Mouse (Mus musculus): Measurements from ENCODE around the gene Ppp2r2c. TPM values are rescaled to one million over a fixed set of nuclear protein-coding genes. Genes with fewer than 3 reads are reported as not detected.

Ppp2r2c gene
- polyA plus RNA-seq, 1 experiment, result not detected

DNA sequence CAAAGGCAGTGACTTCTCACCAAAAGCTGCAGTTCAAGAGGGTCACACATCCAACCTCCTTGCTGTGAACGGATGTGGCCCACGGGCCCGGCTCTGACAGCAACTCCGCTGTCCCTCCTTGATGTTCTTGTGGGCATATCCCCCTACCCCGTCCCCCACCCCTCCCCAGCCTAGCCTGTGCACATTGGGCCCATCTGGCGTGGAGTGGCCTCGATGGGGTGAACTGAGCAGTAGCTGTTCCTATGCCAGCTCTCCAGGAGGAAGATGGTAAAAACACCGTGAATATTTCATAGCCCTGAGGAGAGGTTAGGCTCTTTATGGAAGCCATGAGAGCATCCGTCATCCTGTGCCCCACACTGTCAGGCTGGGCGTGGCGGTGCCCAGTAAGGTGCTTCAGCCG lies 15.2 kb downstream of the Ppp2r2c start:
- Histone ChIP-seq H3K4me1 (ENCODE audit: control insufficient read depth) (no peaks in the 10 kb centered on the region), H3K4me3 (replicated peaks) (no peak overlapping the region), H3K27me3 (ENCODE audit: control insufficient read depth) (no peaks in the 10 kb centered on the region), H3K9me3 (ENCODE audit: control insufficient read depth, low read length) (no peaks in the 10 kb centered on the region), H3K36me3 (ENCODE audit: control insufficient read depth) (no peaks in the 10 kb centered on the region)
- no peak for TF ChIP-seq GATA1 (IDR thresholded peaks at IDR 0.05; ENCODE audit: low read length)
- no peak for TF ChIP-seq TAL1 (IDR thresholded peaks at IDR 0.05; ENCODE audit: low read length)

DNA sequence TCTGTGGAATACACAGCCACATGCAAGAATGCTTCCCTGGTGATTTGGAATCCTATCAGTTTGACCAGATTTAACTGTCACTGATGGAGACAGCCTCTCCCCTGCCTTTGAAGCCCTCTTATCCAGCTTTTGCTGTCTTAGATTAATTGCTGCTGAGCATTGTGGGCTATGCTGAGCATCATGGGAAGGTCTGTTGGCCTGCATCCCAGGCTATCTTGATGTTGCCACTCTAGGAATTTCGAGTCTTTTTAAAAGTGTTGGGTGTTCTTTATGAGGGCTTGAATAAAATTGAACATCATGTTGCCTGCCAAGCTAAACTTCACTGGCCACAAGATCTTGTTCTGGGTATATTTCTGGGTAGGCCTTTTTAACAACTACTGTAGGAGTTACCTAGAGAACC lies 16.8 kb downstream of the Ppp2r2c start:
- no peaks in the 10 kb centered on the region for H3K27me3 ChIP-seq (ENCODE audit: control insufficient read depth)
- TF ChIP-seq TAL1 (IDR thresholded peaks at IDR 0.05; ENCODE audit: low read length) (no peak), GATA1 (IDR thresholded peaks at IDR 0.05; ENCODE audit: low read length) (no peak)
- no peaks in the 10 kb centered on the region for H3K4me1 ChIP-seq (ENCODE audit: control insufficient read depth)
- no peak overlapping the region for H3K4me3 ChIP-seq (replicated peaks)
- H3K9me3 ChIP-seq (ENCODE audit: control insufficient read depth, low read length), result no peaks in the 10 kb centered on the region
- no peaks in the 10 kb centered on the region for H3K36me3 ChIP-seq (ENCODE audit: control insufficient read depth)

DNA sequence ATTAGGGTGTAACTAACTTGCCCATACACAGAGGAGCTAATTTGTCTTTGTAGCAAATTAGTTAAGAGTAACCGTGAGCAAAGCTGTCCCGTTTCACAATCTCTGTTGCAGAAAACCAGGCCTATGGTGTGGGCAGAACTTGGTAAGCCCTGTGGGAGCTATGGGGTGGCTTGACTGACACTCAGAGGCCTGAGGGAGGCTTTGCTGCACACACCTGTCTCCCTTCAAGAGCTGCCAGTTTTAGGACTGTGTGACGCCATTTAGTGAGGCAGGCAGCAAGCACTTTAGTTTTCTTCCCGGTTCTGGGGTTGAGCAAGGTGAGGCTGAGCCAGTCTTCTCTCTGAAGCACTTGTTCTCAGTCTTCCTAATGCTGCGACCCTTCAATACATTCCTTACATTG lies 17.3 kb downstream of the Ppp2r2c start:
- Histone ChIP-seq H3K4me1 (ENCODE audit: control insufficient read depth) (no peaks in the 10 kb centered on the region), H3K4me3 (replicated peaks) (no peak overlapping the region), H3K36me3 (ENCODE audit: control insufficient read depth) (no peaks in the 10 kb centered on the region), H3K9me3 (ENCODE audit: control insufficient read depth, low read length) (no peaks in the 10 kb centered on the region), H3K27me3 (ENCODE audit: control insufficient read depth) (no peaks in the 10 kb centered on the region)
- TF ChIP-seq TAL1 (IDR thresholded peaks at IDR 0.05; ENCODE audit: low read length), result no peak
- no peak for TF ChIP-seq GATA1 (IDR thresholded peaks at IDR 0.05; ENCODE audit: low read length)

DNA sequence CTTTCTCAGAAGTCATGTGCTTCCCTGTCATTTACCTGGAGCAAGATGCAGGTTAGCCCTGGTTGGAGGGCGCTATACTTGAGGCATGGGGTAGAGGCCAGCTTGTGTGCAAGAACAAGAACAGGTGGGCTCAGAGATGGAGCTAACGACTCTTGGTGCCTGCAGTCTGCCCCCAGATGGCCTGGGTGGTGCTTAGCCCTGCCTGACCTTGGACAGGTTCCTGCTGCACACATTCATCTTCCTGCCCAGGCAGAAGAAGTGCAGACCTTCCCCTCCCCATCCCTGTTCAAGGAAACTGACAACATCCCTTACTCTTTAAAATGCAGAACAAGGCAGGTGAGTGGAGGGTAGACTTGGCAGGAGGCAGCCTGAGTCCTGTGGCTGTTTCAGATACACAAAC lies 18.0 kb downstream of the Ppp2r2c start:
- Histone ChIP-seq H3K27me3 (ENCODE audit: control insufficient read depth) (no peaks in the 10 kb centered on the region), H3K4me1 (ENCODE audit: control insufficient read depth) (no peaks in the 10 kb centered on the region), H3K36me3 (ENCODE audit: control insufficient read depth) (no peaks in the 10 kb centered on the region), H3K4me3 (replicated peaks) (no peak overlapping the region), H3K9me3 (ENCODE audit: control insufficient read depth, low read length) (no peaks in the 10 kb centered on the region)
- TF ChIP-seq GATA1 (IDR thresholded peaks at IDR 0.05; ENCODE audit: low read length) (no peak), TAL1 (IDR thresholded peaks at IDR 0.05; ENCODE audit: low read length) (no peak)

DNA sequence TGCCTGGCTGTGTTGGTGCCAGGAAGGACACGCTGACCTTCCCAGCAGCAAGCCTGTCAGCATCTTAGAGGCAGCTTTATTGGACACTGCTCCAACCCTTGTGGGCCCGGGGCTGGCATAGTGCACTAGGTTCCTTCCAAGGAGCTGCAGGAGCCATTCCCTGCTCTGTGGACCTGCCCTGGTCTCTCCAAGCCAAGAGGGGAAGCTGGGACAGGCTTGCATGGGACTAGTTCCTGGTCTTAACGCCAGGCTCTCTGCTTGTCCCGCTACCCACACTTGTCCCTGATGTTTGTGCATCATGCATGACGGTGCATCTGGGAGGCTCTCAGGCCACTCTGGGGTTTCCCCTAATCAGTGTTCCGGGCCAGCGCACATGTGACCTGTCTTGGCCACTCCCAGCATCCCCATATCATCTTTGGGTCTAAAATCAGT lies 18.6 kb downstream of the Ppp2r2c start:
- Histone ChIP-seq H3K36me3 (ENCODE audit: control insufficient read depth) (no peaks in the 10 kb centered on the region), H3K27me3 (ENCODE audit: control insufficient read depth) (no peaks in the 10 kb centered on the region), H3K4me1 (ENCODE audit: control insufficient read depth) (no peaks in the 10 kb centered on the region), H3K4me3 (replicated peaks) (no peak overlapping the region), H3K9me3 (ENCODE audit: control insufficient read depth, low read length) (no peaks in the 10 kb centered on the region)
- no peak for TF ChIP-seq GATA1 (IDR thresholded peaks at IDR 0.05; ENCODE audit: low read length)
- TF ChIP-seq TAL1 (IDR thresholded peaks at IDR 0.05; ENCODE audit: low read length), result no peak

DNA sequence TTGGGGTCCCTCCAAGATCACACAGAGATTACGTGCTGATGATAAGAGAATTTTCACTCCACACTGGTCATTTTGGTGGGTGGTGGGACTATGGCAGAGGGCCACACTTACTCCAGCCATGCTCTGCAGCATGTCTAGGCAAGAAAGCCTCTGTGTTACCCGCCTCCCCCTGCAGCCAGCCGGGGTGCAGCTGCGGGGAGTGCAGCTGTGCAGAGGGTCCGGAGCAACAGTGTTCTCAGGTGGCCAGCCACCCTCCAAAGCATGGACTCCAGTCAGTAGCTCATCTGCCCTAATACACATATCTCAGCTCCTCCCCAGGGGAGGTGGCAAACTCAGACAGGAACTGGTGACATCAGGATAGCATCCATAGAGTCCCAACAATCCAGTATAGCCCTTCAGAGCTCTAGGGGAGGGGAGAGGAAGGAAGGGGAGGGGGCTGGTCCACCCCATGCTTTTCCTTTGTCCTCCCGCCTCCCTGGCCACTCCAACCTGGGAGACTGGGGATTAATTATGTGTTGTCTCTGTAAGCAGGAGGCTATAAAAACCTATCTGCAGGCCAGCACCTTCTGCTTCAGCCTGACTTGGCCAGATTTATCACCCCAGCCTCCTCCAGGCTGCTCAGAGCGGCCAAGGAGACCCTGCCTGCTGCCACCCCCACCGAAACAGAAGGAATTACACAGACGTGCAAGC lies 19.1 kb downstream of the Ppp2r2c start:
- H3K4me1 ChIP-seq (ENCODE audit: control insufficient read depth), result no peaks in the 10 kb centered on the region
- no peaks in the 10 kb centered on the region for H3K27me3 ChIP-seq (ENCODE audit: control insufficient read depth)
- H3K9me3 ChIP-seq (ENCODE audit: control insufficient read depth, low read length), result no peaks in the 10 kb centered on the region
- H3K36me3 ChIP-seq (ENCODE audit: control insufficient read depth), result no peaks in the 10 kb centered on the region
- TF ChIP-seq TAL1 (IDR thresholded peaks at IDR 0.05; ENCODE audit: low read length), result no peak
- no peak overlapping the region for H3K4me3 ChIP-seq (replicated peaks)

DNA sequence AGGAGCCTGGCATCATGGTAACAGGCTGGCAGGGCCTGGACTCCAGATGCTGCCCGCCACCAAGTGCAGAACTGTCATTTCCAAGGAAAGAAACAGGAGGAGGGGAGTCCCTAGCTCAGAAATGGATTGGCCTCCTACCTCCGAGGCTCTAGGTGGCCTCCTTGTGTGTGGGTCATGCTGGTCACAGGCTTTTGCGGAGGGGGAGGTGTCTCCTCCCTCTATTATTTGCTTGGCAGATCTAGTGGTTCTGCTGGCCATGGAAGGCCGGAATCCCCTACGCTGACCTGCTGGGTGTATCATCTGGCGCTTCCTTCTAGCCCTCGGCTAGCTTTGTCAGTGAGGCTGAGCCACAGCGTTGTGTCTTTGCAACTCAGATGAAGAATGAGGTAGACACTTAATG lies 20.2 kb downstream of the Ppp2r2c start:
- Histone ChIP-seq H3K4me1 (ENCODE audit: control insufficient read depth) (no peaks in the 10 kb centered on the region), H3K4me3 (replicated peaks) (no peak overlapping the region), H3K36me3 (ENCODE audit: control insufficient read depth) (no peaks in the 10 kb centered on the region), H3K27me3 (ENCODE audit: control insufficient read depth) (no peaks in the 10 kb centered on the region), H3K9me3 (ENCODE audit: control insufficient read depth, low read length) (no peaks in the 10 kb centered on the region)
- TF ChIP-seq TAL1 (IDR thresholded peaks at IDR 0.05; ENCODE audit: low read length) (no peak), GATA1 (IDR thresholded peaks at IDR 0.05; ENCODE audit: low read length) (no peak)

DNA sequence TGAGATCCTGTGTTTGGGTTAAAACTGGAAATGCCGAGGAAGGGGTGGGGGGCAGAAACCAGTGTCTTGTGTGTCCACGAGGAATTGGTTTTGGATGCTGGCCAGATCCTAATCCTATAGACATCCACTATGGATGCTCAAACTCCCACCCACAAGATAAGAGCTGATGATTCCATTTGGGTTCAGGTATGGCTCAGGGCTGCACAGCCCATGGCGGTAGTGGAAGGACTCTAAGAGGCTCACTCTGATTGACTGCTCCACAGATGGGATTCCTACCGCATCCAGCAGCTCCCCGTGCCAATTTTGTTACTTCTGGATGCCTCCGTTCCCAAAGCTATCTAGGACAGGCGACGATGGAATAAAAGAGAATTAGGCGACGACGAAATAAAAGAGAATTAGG lies 20.6 kb downstream of the Ppp2r2c start:
- Histone ChIP-seq H3K9me3 (ENCODE audit: control insufficient read depth, low read length) (no peaks in the 10 kb centered on the region), H3K36me3 (ENCODE audit: control insufficient read depth) (no peaks in the 10 kb centered on the region), H3K27me3 (ENCODE audit: control insufficient read depth) (no peaks in the 10 kb centered on the region), H3K4me1 (ENCODE audit: control insufficient read depth) (no peaks in the 10 kb centered on the region), H3K4me3 (replicated peaks) (no peak overlapping the region)
- TF ChIP-seq GATA1 (IDR thresholded peaks at IDR 0.05; ENCODE audit: low read length) (no peak), TAL1 (IDR thresholded peaks at IDR 0.05; ENCODE audit: low read length) (no peak)

DNA sequence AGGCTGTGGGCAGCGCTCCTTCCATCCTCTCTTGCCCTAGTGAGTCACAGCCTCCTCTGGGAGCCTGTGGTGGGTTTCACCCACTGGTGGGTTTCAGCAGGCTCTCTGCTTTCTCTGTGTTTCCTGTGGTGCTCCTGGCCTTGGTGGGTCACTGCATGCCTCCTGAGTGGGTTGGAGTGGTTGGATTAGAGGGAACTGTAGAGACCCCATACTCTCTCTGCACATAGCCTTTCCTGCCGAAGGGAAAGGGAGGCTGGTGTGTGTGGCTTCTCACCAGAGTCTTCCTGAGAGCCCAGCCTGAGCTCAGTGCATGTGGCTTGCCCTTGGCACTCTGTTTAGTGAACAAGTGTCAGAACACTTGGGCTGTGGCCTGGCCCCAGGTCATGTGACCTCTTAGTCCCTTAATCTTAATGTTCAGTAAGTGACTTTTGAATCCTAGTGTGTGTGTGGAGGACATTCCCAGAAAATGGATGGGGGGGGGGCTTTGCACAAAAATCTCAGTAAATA lies 21.1 kb downstream of the Ppp2r2c start:
- no peaks in the 10 kb centered on the region for H3K36me3 ChIP-seq (ENCODE audit: control insufficient read depth)
- TF ChIP-seq GATA1 (IDR thresholded peaks at IDR 0.05; ENCODE audit: low read length), result no peak
- H3K4me1 ChIP-seq (ENCODE audit: control insufficient read depth), result no peaks in the 10 kb centered on the region
- no peaks in the 10 kb centered on the region for H3K9me3 ChIP-seq (ENCODE audit: control insufficient read depth, low read length)
- no peak overlapping the region for H3K4me3 ChIP-seq (replicated peaks)
- H3K27me3 ChIP-seq (ENCODE audit: control insufficient read depth), result no peaks in the 10 kb centered on the region

DNA sequence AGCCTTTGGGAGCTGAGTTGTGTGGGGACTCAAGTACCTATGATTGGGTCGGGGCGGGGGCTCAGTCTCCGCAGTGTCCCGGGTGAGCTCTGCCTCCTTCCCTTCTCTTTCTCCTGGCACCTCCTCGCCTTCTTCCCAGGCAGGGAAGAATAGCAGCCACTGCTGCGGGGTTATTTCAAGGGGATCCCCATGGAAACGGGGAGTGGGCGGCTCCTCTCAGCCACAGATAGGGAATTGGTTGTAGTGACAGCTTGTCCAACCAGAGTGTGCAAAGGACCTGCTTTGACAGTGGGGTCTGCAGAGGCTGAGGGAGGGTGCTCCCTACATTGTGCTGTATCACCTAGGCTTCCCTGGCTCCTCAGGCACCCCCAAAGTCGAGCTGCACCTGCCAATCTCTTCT lies 22.5 kb downstream of the Ppp2r2c start:
- TF ChIP-seq GATA1 (IDR thresholded peaks at IDR 0.05; ENCODE audit: low read length), result no peak
- TF ChIP-seq TAL1 (IDR thresholded peaks at IDR 0.05; ENCODE audit: low read length), result no peak
- Histone ChIP-seq H3K9me3 (ENCODE audit: control insufficient read depth, low read length) (no peaks in the 10 kb centered on the region), H3K4me1 (ENCODE audit: control insufficient read depth) (no peaks in the 10 kb centered on the region), H3K27me3 (ENCODE audit: control insufficient read depth) (no peaks in the 10 kb centered on the region), H3K4me3 (replicated peaks) (no peak overlapping the region), H3K36me3 (ENCODE audit: control insufficient read depth) (no peaks in the 10 kb centered on the region)

Data from erythroblast, embryonic 14.5 days (primary cell).